Mouse (Mus musculus) testis, postnatal 14 days (tissue): ENCODE results near the gene Ccn5.

Source experiments
- DNase-seq: peaks from one replicate; pipeline ENCODE4 v3.0.0; 2021; ENCODE audit warnings: low spot score

The Ccn5 gene

DNA sequence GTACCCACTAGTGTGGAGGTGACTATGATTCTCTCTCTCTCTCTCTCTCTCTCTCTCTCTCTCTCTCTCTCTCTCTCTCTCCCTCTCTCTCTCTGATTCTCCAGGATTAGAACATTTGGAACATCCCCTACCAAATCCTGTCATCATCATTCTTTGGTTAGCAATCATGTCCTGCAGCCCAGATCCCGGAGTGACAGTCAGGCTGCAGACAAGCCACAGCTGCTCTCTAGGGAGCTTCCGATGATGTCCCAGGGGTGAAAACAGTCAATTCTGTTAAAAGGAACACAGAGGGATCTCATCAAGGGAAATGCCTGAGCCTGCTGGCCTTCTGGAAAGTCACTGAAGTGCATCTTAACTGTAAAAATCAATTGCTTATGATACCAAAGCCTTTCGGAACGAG, 21.4 kb downstream of the Ccn5 start:
- DNase-seq: no peak

DNA sequence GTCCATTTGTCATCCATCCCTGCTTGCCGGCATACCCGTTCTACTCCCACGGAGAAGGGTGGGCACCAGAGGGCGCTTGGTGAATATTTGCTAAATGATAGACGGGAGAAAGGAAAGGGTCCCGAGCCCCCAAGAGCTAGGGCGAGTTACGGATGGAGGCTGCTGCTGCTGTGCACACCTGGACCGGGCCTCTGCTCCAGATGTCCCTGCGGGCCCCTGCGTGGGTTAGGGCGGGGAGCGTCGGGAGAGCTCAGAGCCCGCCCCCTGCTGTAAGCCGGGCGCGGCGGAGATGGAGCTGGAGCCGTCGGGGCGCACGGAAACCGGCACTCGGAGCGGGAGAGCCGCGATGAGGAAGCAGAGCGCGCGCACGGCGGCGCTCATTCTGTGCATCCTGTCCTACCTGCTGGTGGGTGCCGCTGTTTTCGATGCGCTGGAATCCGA, 32.8 kb downstream of the Ccn5 start, which contains the start of gene Kcnk15:
Gene Kcnk15 (plus strand): TSS at position 191 of the 441 bp plus-strand sequence.
- no peak for DNase-seq

- DNase-seq: no peak
Measured at GRCm38 (mm10) chr2:163857233-163857632, 36.6 kb downstream of the Ccn5 start.

- DNase-seq: peak; percentile 40
Measured at GRCm38 (mm10) chr2:163858254-163858947, 37.7 kb downstream of the Ccn5 start.

- no peak for DNase-seq
Measured at GRCm38 (mm10) chr2:163865311-163865710, 44.6 kb downstream of the Ccn5 start.

- no peak for DNase-seq
Measured at GRCm38 (mm10) chr2:163866061-163866460, 45.4 kb downstream of the Ccn5 start.

DNA sequence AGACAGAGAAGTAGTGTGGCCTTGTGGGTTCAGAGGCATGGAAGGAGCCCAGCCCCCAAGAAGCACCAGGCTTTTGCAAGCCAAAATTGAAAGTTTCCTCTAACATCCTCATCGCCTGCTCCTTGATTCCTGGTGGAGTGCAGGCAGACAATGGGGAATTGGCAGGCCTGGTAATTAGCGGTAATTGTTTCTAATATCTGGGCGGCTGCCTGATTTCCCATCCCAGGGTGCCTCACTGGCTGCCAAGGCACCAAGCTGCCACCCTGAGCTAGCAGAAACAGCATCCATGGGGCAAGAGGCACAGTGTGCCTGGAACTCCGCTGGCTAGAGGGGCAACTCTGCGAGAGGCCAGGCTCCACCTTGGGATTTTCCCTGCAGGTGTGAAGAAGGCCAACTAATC, 49.1 kb downstream of the Ccn5 start:
- DNase-seq: no peak

- DNase-seq: no peak
Measured at GRCm38 (mm10) chr2:163871266-163871665, 50.6 kb downstream of the Ccn5 start.

DNA sequence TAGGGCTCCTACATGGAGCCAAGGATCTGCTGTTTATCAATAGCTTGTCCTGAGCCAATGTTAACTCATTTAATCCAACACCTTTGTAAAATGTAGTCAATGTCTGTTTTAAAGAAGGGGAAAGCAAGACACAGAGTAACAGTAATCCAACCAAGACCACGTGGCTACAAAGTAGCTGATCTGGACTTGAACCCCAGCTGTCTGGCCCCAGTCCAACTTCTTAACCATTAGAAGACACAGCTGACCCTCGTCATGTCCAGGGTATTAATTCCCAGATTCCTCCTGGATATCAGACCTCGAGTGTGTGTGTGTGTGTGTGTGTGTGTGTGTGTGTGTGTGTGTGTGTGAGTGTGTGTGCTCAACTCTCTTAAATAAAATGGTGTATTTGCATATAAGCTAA, 51.2 kb downstream of the Ccn5 start:
- peak; percentile 63 for DNase-seq

- DNase-seq: no peak
Measured at GRCm38 (mm10) chr2:163874877-163875276, 54.2 kb downstream of the Ccn5 start.

GRCm38 (mm10) chr2:163875484-163875883, 54.8 kb downstream of the Ccn5 start:
- no peak for DNase-seq

- DNase-seq: no peak
Measured at GRCm38 (mm10) chr2:163876830-163877498, 56.3 kb downstream of the Ccn5 start.

DNA sequence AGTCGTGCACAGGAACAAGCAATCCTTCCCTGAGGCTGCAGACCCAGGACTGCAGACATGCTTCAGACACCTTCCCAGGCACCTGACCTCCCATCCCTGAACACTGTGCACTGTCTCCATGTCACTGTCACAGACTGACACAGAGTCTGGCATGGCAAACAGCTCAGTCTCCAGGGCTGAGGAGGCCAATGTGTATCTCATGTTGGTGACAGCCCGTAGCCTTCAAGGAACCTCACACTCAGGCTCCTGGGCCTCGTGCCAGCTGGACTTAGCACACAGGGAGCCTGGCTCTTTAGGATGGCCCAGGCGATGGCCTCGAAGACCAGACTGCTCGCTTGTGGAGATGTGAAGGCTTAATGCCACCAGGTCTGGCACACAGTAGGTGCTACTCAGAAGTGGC, 60.2 kb downstream of the Ccn5 start:
- no peak for DNase-seq
